Mouse (Mus musculus): ENCODE measurements around the gene Fv1.

The Fv1 gene

GRCm38 (mm10) chr4:147886158-147886557 is 17.4 kb downstream of the Fv1 start:
- DNase-seq = no peak

GRCm38 (mm10) chr4:147887277-147887676 is 18.5 kb downstream of the Fv1 start:
- no peak for DNase-seq

- DNase-seq = no peak
These were observed 19.5 kb downstream of the Fv1 start for GRCm38 (mm10) chr4:147888237-147888636.

GRCm38 (mm10) chr4:147890341-147890740 is 21.6 kb downstream of the Fv1 start:
- DNase-seq = no peak

GRCm38 (mm10) chr4:147895815-147896330 is 27.1 kb downstream of the Fv1 start:
- no peak for DNase-seq

GRCm38 (mm10) chr4:147896411-147896810 is 27.6 kb downstream of the Fv1 start:
- no peak for DNase-seq

GRCm38 (mm10) chr4:147897348-147897747 is 28.6 kb downstream of the Fv1 start:
- DNase-seq = no peak

GRCm38 (mm10) chr4:147900452-147900851 is 31.7 kb downstream of the Fv1 start:
- DNase-seq = no peak

- DNase-seq = no peak
These were observed 34.2 kb downstream of the Fv1 start for GRCm38 (mm10) chr4:147902906-147903500.

- DNase-seq = no peak
These were observed 34.8 kb downstream of the Fv1 start for GRCm38 (mm10) chr4:147903601-147904000.

- DNase-seq = peak; percentile 89
These were observed 35.7 kb downstream of the Fv1 start, which contains the start of gene Mfn2 for GRCm38 (mm10) chr4:147904313-147905089. Gene Mfn2 (minus strand): TSS chr4:147904704.

GRCm38 (mm10) chr4:147905090-147905659 is 36.4 kb downstream of the Fv1 start:
- DNase-seq = peak; percentile 4

- DNase-seq = no peak
These were observed 37.5 kb downstream of the Fv1 start for GRCm38 (mm10) chr4:147906230-147906629.

GRCm38 (mm10) chr4:147909486-147909885 is 40.7 kb downstream of the Fv1 start:
- DNase-seq = no peak

GRCm38 (mm10) chr4:147918459-147919121 is 49.8 kb downstream of the Fv1 start:
- DNase-seq = peak; percentile 72

All from lung, postnatal 14 days (tissue).